Mouse (Mus musculus) cerebellum, adult 2 months (tissue): ENCODE results near the gene Pcnx.

Experiments used
- CTCF ChIP-seq: fragments of 200-500 bp; IDR thresholded peaks from 2 replicates; pipeline ENCODE4 v1.5.1; 2011; ENCODE audit warnings: low read depth, mild to moderate bottlenecking, control low read depth, low read length, moderate library complexity, borderline replicate concordance; ENCODE audit not compliant: insufficient read depth
- POLR2A ChIP-seq: fragments of 200-500 bp; IDR thresholded peaks from 2 replicates; pipeline ENCODE4 v1.6.1; 2011; ENCODE audit warnings: low read length, control low read depth, borderline replicate concordance; ENCODE audit not compliant: insufficient read depth

DNA sequence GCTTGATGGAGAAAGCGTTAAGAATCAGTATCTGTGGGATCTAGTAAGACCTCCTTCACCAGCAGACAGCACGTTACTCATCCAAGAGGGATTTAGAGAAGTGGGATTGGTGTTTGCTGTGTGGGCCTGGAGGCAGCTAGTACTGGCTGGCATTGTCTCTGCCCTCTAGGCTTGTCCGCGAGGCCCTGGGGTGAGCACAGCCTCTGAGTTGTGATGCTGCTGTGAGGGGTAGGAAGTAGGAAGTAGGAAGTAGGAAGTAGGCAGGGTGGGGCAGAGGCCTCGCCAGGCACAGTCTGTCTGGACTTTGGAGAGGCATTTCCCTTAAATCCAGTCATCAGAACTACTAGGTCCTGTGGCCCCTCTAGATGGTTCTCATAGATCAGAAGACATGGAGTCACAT lies 50.6 kb downstream of the Pcnx start:
- TF ChIP-seq CTCF (no peak), POLR2A (no peak)
